8 mouse cellular contexts compared by ENCODE assay signal in the genomic region with DNA sequence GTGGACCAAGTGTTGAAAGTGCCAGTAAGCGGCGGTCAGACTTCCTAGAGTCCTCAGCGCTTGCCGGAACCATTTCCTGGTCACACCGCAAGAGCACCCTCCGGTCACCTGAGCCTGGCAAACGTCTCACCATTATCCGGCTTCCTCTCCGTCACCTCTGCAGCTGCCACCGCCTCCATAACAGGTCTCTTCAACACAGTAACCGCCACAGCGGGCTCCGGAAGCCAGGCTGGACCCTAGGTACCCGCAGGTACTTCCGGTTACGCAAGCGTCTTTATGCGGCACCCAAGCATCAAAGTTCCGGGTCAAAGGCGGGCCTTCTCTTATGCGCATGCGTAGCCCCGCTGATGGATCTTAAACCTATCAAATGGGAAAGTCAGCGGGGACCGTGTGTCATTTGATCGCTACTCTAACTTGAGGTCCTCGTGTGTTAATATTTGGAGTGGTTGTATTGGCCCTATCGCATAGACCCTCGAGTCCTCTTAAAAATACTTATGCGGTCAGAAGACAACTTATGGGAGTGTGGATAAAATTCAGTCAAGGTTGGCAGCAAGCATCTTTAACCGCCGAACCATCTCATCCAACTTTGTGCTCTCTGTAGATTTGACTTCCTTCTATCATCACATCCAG. TPM values are rescaled to one million over a fixed set of nuclear protein-coding genes. Genes with fewer than 3 reads are reported as not detected.
DNase-seq lines count a peak whose midpoint lies in the region; ATAC-seq lines count a peak whose summit lies in the region.

A gene (minus strand): TSS at position 301 of the 630 bp plus-strand sequence.

- peaks cover 17% of the 10 kb centered on the region for H3K4me1 ChIP-seq in hindbrain, embryonic 14.5 days (replicated peaks; ENCODE audit: control insufficient read depth, insufficient read depth, low read length)

- peak within 1 kb of the TSS; percentile 89 for H3K4me2 ChIP-seq in hindbrain, embryonic 14.5 days (replicated peaks)

- 5% methylated on average over 32 of the region's 32 CpGs for WGBS in hindbrain, embryonic 14.5 days

- peak within 1 kb of the TSS; percentile 66 for H3K9ac ChIP-seq in hindbrain, embryonic 14.5 days

- no peaks in the 10 kb centered on the region for H3K9me3 ChIP-seq in hindbrain, embryonic 14.5 days (ENCODE audit: control insufficient read depth, low read length)

- ATAC-seq in hindbrain, embryonic 14.5 days (ENCODE audit: low FRiP score), result peak; percentile 89

- no peaks in the 10 kb centered on the region for H3K27me3 ChIP-seq in hindbrain, embryonic 14.5 days (ENCODE audit: control insufficient read depth, insufficient read depth, low read length)

- H3K36me3 ChIP-seq in hindbrain, embryonic 14.5 days (replicated peaks; ENCODE audit: control insufficient read depth, insufficient read depth), result peaks cover 69% of the 10 kb centered on the region

- peak; percentile 97 for DNase-seq in R1 (ENCODE audit: low read depth, low spot score)
- peak; percentile 94 for DNase-seq in cerebellum, postnatal 25 days
- DNase-seq in frontal cortex, postnatal 25 days (ENCODE audit: low spot score in 2 of 2), result peak; percentile 94 to 95
- DNase-seq in hindbrain, embryonic 14.5 days (ENCODE audit: low spot score), result peak; percentile 98
- peak; percentile 92 to 93 for DNase-seq in layer of hippocampus, postnatal 36 days
- DNase-seq in lung, postnatal 36 days, result peak; percentile 97
- DNase-seq in retina, postnatal 1 day, result peak; percentile 97
- DNase-seq in urinary bladder, adult 18-20 months (ENCODE audit: low spot score in 2 of 2), result peak; percentile 87 to 92

- peak within 1 kb of the TSS; percentile 74 for H3K4me3 ChIP-seq in hindbrain, embryonic 14.5 days (replicated peaks; ENCODE audit: low read length)

- H3K27ac ChIP-seq in hindbrain, embryonic 14.5 days, result peak within 1 kb of the TSS; percentile 75

RNA-seq across cellular contexts. Expression of the gene that starts here (rescaled TPM):
- 41.9 and 43.5 TPM in 2 replicates for polyA plus RNA-seq in hindbrain, embryonic 14.5 days (2014; fragmentation: Nextera tagmentation; extraction: Ambion mirVana)
- 10 to 100 TPM; 57.4 to 64.6 TPM for total RNA-seq in layer of hippocampus, postnatal 36 days (2021)

Comparison
In these comparisons a context has a peak if more than half of its experiments do, and no peak if none do; other contexts are left out.
1. Peak in every context shown above with its lines: DNase-seq, ATAC-seq, H3K4me3 ChIP-seq and H3K27ac ChIP-seq.